In genomic region chr16:55947266-55947665, GRCm38 (mm10) we compare ENCODE assay signal across 1 mouse cellular context.
TF ChIP-seq lines count a peak whose summit lies in the region.

No protein-coding gene starts in this region.

TF ChIP-seq in MEL, 35 proteins besides CTCF, POLR2A, EP300 and RAD21:
- TF ChIP-seq MXI1 (IDR thresholded peaks at IDR 0.05; ENCODE audit: low read depth, low read length), result no peak
- TF ChIP-seq ETS1 (IDR thresholded peaks at IDR 0.05; ENCODE audit: low read depth, low read length), result no peak
- 0 out of 2 replicates have a peak, but pooled peaks have one; percentile 10 for TF ChIP-seq TAL1 (IDR thresholded peaks at IDR 0.05; ENCODE audit: low read length)
